Mouse (Mus musculus) retina, postnatal 1 day (tissue): ENCODE data around the gene Osbpl10.
A peak's percentile ranks its signal among the peaks of the same experiment; 100 is the strongest.

Experiments used
- DNase-seq: peaks from one replicate; pipeline ENCODE4 v3.0.0-alpha.2; 2012

Osbpl10 gene

GRCm38 (mm10) chr9:115097340-115097739, 119.0 kb downstream of the Osbpl10 start:
- DNase-seq, result no peak

- DNase-seq, result no peak
Measured at GRCm38 (mm10) chr9:115100181-115100915, 122.0 kb downstream of the Osbpl10 start.

GRCm38 (mm10) chr9:115107430-115107829, 129.1 kb downstream of the Osbpl10 start:
- peak; percentile 32 for DNase-seq

GRCm38 (mm10) chr9:115110655-115111054, 132.3 kb downstream of the Osbpl10 start:
- no peak for DNase-seq

- DNase-seq, result no peak
Measured at GRCm38 (mm10) chr9:115117314-115117713, 138.9 kb downstream of the Osbpl10 start.

- DNase-seq, result no peak
Measured at GRCm38 (mm10) chr9:115120276-115120675, 141.9 kb downstream of the Osbpl10 start.

GRCm38 (mm10) chr9:115120678-115121224, 142.4 kb downstream of the Osbpl10 start:
- DNase-seq, result peak; percentile 75

- DNase-seq, result peak; percentile 27
Measured at GRCm38 (mm10) chr9:115127342-115127741, 149.0 kb downstream of the Osbpl10 start.

GRCm38 (mm10) chr9:115133926-115134325, 155.6 kb downstream of the Osbpl10 start:
- no peak for DNase-seq

GRCm38 (mm10) chr9:115134736-115135135, 156.4 kb downstream of the Osbpl10 start:
- DNase-seq, result peak; percentile 49

- DNase-seq, result no peak
Measured at GRCm38 (mm10) chr9:115135352-115135751, 157.0 kb downstream of the Osbpl10 start.

GRCm38 (mm10) chr9:115137858-115138257, 159.5 kb downstream of the Osbpl10 start:
- DNase-seq, result no peak

GRCm38 (mm10) chr9:115139597-115140332, 161.4 kb downstream of the Osbpl10 start:
- DNase-seq, result no peak

- DNase-seq, result no peak
Measured at GRCm38 (mm10) chr9:115147141-115147540, 168.8 kb downstream of the Osbpl10 start.

- no peak for DNase-seq
Measured at GRCm38 (mm10) chr9:115147586-115148355, 169.4 kb downstream of the Osbpl10 start.

GRCm38 (mm10) chr9:115149011-115149756, 170.8 kb downstream of the Osbpl10 start:
- no peak for DNase-seq

- DNase-seq, result no peak
Measured at GRCm38 (mm10) chr9:115161591-115161990, 183.2 kb downstream of the Osbpl10 start.

- peak; percentile 77 for DNase-seq
Measured at GRCm38 (mm10) chr9:115163031-115163430, 184.7 kb downstream of the Osbpl10 start.

GRCm38 (mm10) chr9:115163693-115164092, 185.3 kb downstream of the Osbpl10 start:
- DNase-seq, result no peak

- no peak for DNase-seq
Measured at GRCm38 (mm10) chr9:115164351-115164750, 186.0 kb downstream of the Osbpl10 start.

GRCm38 (mm10) chr9:115165996-115166395, 187.6 kb downstream of the Osbpl10 start:
- no peak for DNase-seq

GRCm38 (mm10) chr9:115169591-115169990, 191.2 kb downstream of the Osbpl10 start:
- DNase-seq, result no peak
